Mouse (Mus musculus) naive thymus-derived CD4-positive, alpha-beta T cell, adult 2 months (primary cell): ENCODE measurements around the gene Mad2l2.
"Not testable (repeated sequence)": the region's sequence is repeated elsewhere in the genome, so short reads cannot be mapped to it uniquely, and the experiment has no call there.

Source experiments
- DNase-seq: peaks from one replicate; pipeline ENCODE4 v3.0.0-alpha.2; 2011; ENCODE audit warnings: low read depth

Gene Mad2l2

GRCm38 (mm10) chr4:148170842-148171241 lies 40.7 kb downstream of the Mad2l2 start:
- peak; percentile 79 for DNase-seq

GRCm38 (mm10) chr4:148171261-148171660 lies 41.1 kb downstream of the Mad2l2 start:
- DNase-seq, result no peak

GRCm38 (mm10) chr4:148173811-148174494 lies 43.8 kb downstream of the Mad2l2 start:
- DNase-seq, result no peak

GRCm38 (mm10) chr4:148174495-148174862 lies 44.3 kb downstream of the Mad2l2 start:
- no peak for DNase-seq

- DNase-seq, result not testable (repeated sequence)
Observed at GRCm38 (mm10) chr4:148176603-148177002, 46.4 kb downstream of the Mad2l2 start.

GRCm38 (mm10) chr4:148177716-148178115 lies 47.5 kb downstream of the Mad2l2 start:
- DNase-seq, result no peak

- DNase-seq, result no peak
Observed at GRCm38 (mm10) chr4:148181483-148181882, 51.3 kb downstream of the Mad2l2 start.

- DNase-seq, result no peak
Observed at GRCm38 (mm10) chr4:148182363-148182762, 52.2 kb downstream of the Mad2l2 start.

GRCm38 (mm10) chr4:148184564-148184963 lies 54.4 kb downstream of the Mad2l2 start:
- no peak for DNase-seq

GRCm38 (mm10) chr4:148185819-148186218 lies 55.6 kb downstream of the Mad2l2 start:
- DNase-seq, result no peak

- DNase-seq, result not testable (repeated sequence)
Observed at GRCm38 (mm10) chr4:148188767-148189166, 58.6 kb downstream of the Mad2l2 start.

- DNase-seq, result no peak
Observed at GRCm38 (mm10) chr4:148192707-148193245, 62.6 kb downstream of the Mad2l2 start.

GRCm38 (mm10) chr4:148194400-148194799 lies 64.2 kb downstream of the Mad2l2 start:
- no peak for DNase-seq
